Mouse (Mus musculus) testis, adult 2 months (tissue): ENCODE data around the gene A630076J17Rik.

Experiments
- CTCF ChIP-seq: fragments of 200-500 bp; IDR thresholded peaks from 2 replicates; pipeline ENCODE4 v1.5.1; 2012; ENCODE audit warnings: low read depth, mild to moderate bottlenecking, inconsistent platforms, low read length, moderate library complexity; ENCODE audit not compliant: control insufficient read depth, insufficient read depth, insufficient replicate concordance
- POLR2A ChIP-seq: fragments of 200-500 bp; IDR thresholded peaks from 2 replicates; pipeline ENCODE4 v1.6.1; 2012; ENCODE audit warnings: low read depth, mild to moderate bottlenecking, inconsistent platforms, low read length, moderate library complexity; ENCODE audit not compliant: control insufficient read depth

GRCm38 (mm10) chr3:107205170-107205569 lies 25.2 kb upstream of the A630076J17Rik start:
- TF ChIP-seq CTCF (no peak), POLR2A (no peak)
